Mouse (Mus musculus): Measurements from ENCODE around the gene Uchl1.

- no peak for TF ChIP-seq POLR2A (IDR thresholded peaks at IDR 0.05; ENCODE audit: borderline replicate concordance, insufficient read depth, low read length)
- TF ChIP-seq CTCF (IDR thresholded peaks at IDR 0.05; ENCODE audit: borderline replicate concordance, insufficient read depth, low read depth, low read length): no peak
Measured at GRCm38 (mm10) chr5:66676457-66677117, 696 bp downstream of the Uchl1 start.

All from cerebellum, adult 2 months (tissue).